Mouse (Mus musculus): ENCODE measurements around the gene Inpp4b.

Inpp4b gene

GRCm38 (mm10) chr8:81707436-81707835 lies 365.1 kb downstream of the Inpp4b start:
- DNase-seq (ENCODE audit: low spot score): no peak

- no peak for DNase-seq (ENCODE audit: low spot score)
Observed at GRCm38 (mm10) chr8:81731332-81731731, 389.0 kb downstream of the Inpp4b start.

DNA sequence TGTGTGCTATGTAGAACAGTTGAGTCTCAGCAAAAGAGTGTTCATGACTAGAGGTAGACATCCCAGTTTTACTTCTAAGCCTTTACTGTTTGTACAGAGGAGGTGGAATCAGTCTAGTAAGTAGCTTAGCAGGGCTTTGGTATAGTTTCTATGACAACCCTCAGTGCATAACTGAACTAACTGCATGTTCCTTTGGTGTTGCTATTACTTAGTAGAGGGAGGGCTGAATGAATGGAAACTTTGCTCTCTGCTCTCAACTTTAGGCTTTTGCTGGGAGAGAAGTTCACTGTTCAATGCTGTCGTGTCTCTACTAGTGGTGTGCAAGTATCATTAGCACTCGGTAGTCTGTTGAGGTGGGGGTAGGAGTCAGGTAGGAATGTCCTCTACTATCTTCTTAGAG lies 393.3 kb downstream of the Inpp4b start:
- DNase-seq (ENCODE audit: low spot score): no peak

- no peak for DNase-seq (ENCODE audit: low spot score)
Observed at GRCm38 (mm10) chr8:81736103-81736502, 393.7 kb downstream of the Inpp4b start.

GRCm38 (mm10) chr8:81742588-81742987 lies 400.2 kb downstream of the Inpp4b start:
- DNase-seq (ENCODE audit: low spot score): no peak

DNA sequence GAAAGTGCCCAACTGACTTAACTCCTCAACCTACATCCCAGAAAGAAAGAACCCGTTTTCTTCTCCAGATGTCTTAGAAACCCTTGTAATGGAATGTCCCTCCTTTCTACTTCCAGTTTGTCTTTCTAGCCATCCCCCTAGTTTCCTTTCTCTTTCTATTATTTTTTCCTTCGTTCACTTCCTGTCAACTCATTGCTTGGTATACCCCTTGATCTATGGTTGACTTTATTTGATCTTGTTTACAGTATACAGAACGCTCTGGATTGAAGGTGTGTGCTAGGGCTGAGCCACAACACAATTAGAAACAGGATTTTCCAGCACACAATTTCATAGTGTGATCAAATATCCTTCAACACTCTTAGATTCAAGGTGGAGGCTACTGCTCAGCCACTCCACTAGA lies 400.7 kb downstream of the Inpp4b start:
- DNase-seq (ENCODE audit: low spot score): no peak

- no peak for DNase-seq (ENCODE audit: low spot score)
Observed at GRCm38 (mm10) chr8:81745439-81745838, 403.1 kb downstream of the Inpp4b start.

GRCm38 (mm10) chr8:81751159-81751558 lies 408.8 kb downstream of the Inpp4b start:
- DNase-seq (ENCODE audit: low spot score): no peak

DNA sequence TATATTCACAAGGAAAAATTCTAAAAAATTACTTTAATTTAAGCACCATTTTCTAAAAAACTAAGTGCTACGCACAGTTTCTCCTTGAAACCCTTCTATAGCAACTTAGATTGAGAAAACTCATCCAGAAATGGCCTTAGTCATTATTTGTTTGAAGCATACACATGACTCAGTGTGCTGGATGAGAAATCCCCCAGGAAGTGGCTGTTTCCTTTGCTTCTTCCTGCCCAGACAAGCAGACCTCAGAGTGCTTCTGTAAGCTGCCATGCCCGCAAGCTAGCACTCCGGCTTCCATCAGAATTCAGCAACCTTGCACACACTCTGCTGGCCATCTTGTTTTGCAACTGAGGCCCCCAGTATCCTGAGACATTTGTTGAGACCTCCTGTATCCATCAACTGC lies 414.3 kb downstream of the Inpp4b start:
- no peak for DNase-seq (ENCODE audit: low spot score)

- no peak for DNase-seq (ENCODE audit: low spot score)
Observed at GRCm38 (mm10) chr8:81757580-81758144, 415.3 kb downstream of the Inpp4b start.

GRCm38 (mm10) chr8:81761466-81761865 lies 419.1 kb downstream of the Inpp4b start:
- no peak for DNase-seq (ENCODE audit: low spot score)

DNA sequence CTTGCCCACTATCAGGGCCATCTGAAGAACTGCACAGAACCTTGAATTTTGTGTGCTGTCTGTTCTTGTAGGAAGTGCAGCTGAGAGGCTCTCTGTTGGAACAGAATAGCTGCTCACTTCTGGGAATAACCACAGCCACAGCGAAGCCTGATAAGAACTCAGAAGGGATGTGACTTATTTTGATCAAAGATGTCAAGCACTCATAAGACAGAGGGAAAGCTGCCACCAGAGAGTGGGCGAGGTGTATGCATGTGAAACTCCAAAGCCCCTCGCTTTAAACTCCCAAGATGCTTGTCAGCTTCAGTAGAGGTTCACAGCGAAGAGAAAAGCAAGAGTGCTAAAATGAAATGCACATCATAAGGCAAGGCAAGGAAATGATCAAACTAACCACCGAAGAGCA lies 423.7 kb downstream of the Inpp4b start:
- no peak for DNase-seq (ENCODE audit: low spot score)

GRCm38 (mm10) chr8:81767411-81768312 lies 425.3 kb downstream of the Inpp4b start:
- peak; percentile 15 for DNase-seq (ENCODE audit: low spot score)

DNA sequence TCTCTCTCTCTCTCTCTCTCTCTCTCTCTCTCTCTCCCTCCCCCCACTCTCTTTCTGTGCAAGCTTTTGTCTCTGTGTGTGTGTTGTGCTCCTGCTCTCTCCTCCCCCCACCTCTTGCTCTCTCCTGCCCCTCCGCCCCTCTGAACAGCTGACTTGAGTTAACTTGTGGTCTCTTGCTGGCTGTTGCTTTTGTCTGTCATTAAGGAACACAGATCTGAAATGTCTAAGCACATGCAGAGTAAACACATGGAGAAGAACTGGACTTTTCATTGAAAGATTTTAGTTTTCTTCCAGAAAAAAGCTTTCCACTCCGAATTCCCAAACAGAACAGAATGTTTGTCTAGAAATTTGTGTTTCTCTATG lies 425.9 kb downstream of the Inpp4b start:
- DNase-seq (ENCODE audit: low spot score): no peak

DNA sequence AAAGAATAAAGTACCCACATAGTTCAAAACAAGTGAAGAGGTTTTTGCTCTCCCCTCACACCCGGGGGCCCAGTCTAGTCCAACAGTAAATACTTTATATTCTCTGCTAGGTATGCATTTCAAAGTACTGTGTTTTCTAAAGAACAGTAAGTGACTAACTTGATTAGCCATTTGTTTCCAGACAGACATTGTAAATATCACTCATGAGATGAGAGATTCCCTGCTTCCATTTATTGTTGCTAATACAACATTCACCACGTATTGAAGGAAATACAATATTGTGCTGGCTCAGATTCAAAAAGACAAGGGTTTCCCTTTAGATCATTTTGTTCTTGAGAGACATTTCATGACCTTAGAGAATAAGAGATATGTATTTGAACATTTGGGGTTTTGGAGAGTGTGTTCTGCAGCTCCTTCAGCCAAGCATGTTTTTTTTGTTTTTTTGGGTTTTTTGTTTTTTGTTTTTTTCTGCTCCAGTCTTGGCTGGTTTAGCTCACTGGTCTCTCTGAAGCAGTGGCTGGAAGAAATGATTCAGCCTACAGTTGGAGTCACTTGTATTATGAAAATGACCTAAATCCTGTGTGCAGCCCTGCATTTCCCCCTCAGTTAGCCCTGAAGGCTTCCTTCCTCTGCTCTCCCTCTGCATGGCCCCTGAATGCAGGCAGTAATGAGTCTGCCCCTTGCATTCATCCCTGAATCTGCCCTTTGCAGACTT lies 426.5 kb downstream of the Inpp4b start:
- no peak for DNase-seq (ENCODE audit: low spot score)

DNA sequence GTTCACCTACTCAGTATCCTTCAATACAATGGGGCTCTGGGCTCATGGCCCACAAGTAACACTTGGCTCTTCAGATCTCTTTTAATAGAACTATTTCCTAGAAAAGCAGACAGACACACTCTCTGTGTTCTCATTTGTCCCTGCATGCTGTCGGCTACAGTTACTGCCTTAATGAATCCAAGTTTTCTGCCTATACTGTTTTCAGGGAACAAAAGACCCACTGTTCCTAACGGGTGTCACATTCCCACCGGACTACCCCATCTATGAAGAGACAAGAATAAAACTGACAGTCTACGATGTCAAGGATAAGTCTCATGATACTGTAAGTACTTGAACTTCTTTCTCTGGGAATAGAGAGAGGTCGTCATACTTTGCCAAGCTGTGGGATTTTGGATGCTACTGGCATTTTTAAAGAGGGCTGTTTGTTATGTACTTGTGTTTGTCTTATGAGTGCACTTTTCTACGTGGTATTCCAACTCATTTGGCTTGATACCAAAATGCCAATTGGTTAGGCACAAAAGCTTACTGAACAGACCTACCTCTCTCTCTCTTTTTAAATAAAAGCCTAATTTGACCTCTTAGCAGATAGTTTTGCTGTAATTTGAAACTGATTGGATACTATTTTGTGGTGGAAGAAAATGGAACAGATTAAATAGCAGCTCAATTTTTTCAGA lies 428.4 kb downstream of the Inpp4b start:
- no peak for DNase-seq (ENCODE audit: low spot score)

DNA sequence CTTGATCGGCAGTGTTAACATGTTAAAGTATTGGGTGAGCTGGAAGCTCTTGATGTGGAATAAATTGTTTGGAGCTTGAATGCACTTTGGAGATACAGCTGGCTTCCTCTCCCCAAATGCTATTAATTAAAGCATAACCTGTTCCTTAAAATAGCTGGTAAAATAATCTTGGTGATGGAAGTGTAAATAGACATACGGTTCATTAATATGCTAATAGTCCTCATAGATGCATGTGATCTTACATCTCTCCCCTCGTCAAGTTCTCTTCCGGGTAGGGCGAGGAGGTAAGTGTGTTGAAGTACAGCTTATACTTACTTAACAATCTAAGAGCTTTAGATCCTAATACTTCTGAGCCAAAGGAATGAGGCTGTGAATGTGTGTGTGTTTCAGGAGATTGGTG lies 430.5 kb downstream of the Inpp4b start:
- no peak for DNase-seq (ENCODE audit: low spot score)

DNA sequence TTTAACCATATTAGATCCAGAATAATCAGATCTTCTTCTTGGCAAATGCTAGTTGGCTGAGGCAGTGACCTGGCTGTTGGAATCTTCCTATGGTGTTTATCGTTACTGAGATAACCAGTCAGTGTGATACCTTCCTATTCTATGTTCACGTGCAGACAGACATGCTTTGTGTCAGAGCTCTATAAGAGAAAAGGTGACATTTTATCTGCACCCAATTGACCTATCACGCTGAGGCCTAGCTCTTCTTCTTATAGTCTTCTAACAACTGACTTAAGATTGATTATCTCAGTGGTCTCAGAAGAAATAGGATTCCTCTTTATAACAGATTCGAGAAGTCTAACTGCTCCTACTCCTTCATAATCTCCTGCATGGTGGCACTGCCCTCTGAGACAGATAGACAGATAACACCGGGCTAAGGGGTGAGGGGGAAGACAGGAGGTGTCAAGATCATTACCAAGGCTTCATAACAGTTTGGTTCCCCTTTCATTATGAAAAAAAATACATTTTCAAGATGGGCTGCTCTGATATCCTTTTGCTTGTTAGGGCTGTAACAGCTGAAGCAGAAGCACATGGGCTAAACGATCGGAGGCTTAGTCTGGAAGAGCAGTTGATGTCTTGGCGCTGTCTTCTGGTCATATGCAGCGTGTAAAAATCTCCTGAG lies 431.1 kb downstream of the Inpp4b start:
- DNase-seq (ENCODE audit: low spot score): no peak

DNA sequence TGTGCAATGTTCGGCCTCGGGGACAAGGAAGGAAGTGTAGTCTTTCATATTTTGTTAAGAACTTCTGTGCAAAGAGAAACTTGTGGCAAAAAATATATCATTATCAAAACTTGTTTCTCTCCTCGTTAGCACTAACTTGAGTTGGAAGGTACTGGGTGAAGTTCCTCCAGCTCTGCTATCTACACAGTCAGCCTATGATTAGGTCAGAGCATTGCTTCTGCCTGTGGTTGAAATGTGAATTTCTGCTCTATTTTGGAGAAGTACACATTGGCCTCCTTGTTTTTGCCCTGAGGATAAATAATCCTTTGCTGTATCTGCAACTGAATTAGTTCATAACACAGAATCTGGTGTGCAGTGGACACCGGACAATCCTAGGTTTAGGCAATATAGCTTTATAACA lies 431.7 kb downstream of the Inpp4b start:
- DNase-seq (ENCODE audit: low spot score): no peak

DNA sequence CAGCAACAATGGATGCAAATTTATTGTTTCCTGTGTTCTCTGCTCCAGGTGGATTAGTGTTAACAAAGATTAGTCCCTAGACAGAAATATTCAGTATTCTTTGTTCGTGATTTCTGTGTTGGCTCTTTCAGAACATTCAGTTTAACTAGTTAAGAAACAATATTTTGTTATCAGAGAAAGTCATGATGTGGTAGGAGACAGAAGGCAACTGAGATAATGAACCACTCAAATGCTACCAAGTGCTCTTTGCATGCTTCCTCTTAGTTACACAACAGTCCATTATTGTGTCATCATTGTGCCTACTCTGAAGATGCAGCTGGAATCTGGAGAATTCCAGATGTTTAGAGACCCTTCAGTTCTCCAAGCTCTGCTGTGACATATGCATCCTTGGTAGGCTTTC lies 432.1 kb downstream of the Inpp4b start:
- DNase-seq (ENCODE audit: low spot score): no peak

DNA sequence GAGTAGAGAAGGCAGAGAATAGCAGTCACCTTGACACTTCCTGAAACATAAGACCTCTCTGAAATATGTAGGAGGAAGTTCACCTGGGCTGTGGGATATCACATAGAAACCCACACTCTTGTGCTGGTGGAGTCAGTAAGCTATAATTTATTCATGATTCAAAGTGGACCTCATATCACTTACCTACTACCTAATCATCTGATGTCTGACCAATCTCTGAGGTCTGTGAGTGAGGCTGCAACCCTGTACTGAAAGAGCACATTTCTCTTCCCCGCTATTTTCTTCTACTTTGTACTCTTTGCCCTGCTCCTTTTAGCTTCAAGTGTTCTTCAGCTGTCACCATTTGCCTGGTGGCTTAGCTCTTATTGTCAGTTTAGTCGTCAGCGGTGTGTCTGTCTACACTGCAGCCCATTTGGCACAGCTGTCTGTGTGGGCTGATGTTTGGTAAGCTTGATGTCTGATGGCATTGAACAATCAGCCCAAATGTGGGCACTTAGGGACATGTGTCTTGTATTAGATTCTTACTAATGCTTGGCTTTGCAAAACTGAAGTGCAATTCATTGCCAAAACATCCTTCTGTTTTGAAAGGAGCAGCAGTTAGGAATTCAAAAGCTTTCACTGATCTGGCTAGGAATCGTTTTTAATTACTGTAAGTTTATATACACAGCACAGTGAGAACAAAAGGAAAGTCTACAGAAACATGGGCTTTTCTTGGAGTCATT lies 434.3 kb downstream of the Inpp4b start:
- no peak for DNase-seq (ENCODE audit: low spot score)

Data from layer of hippocampus, adult 11-12 months (tissue).